Mouse (Mus musculus) heart, embryonic 12.5 days (tissue): ENCODE data around the gene Mapk3. TPM values are rescaled to one million over a fixed set of nuclear protein-coding genes. Genes with fewer than 3 reads are reported as not detected.
"Not testable (repeated sequence)": the region's sequence is repeated elsewhere in the genome, so short reads cannot be mapped to it uniquely, and the experiment has no call there.

Experiments
- ATAC-seq: fragments of 200-750 bp; cut with Nextera tagmentation; 2 replicates; pipeline ENCODE4 v1.8.0; 2017; ENCODE audit warnings: moderate TSS enrichment, moderate library complexity; ENCODE audit not compliant: insufficient number of reproducible peaks, low FRiP score
- H3K27ac ChIP-seq: fragments of 300-500 bp; sonication (generic); 2 replicates; pipeline ENCODE4 v1.5.1; 2016; ENCODE audit warnings: mild to moderate bottlenecking, moderate library complexity; ENCODE audit not compliant: poor library complexity, severe bottlenecking
- H3K27me3 ChIP-seq: fragments of 300-500 bp; sonication (generic); replicated peaks from 2 replicates; pipeline ENCODE4 v1.6.1; 2016; ENCODE audit warnings: mild to moderate bottlenecking, moderate library complexity
- H3K36me3 ChIP-seq: fragments of 300-500 bp; sonication (generic); 2 replicates; pipeline ENCODE4 v1.6.1; 2016; ENCODE audit warnings: mild to moderate bottlenecking, moderate library complexity
- H3K4me1 ChIP-seq: fragments of 300-500 bp; sonication (generic); replicated peaks from 2 replicates; pipeline ENCODE4 v1.6.1; 2016; ENCODE audit warnings: mild to moderate bottlenecking
- H3K4me2 ChIP-seq: fragments of 300-500 bp; sonication (generic); 2 replicates; pipeline ENCODE4 v1.6.1; 2016; ENCODE audit warnings: mild to moderate bottlenecking, moderate library complexity
- H3K4me3 ChIP-seq: fragments of 300-500 bp; sonication (generic); 2 replicates; pipeline ENCODE4 v1.5.1; 2016; ENCODE audit warnings: mild to moderate bottlenecking
- H3K9ac ChIP-seq: fragments of 300-500 bp; sonication (generic); 2 replicates; pipeline ENCODE4 v1.6.1; 2016; ENCODE audit warnings: mild to moderate bottlenecking, moderate library complexity
- H3K9me3 ChIP-seq: fragments of 300-500 bp; sonication (generic); replicated peaks from 2 replicates; pipeline ENCODE4 v1.6.1; 2016; ENCODE audit warnings: mild to moderate bottlenecking, moderate library complexity
- WGBS: fragments of 180-500 bp; shearing (Covaris S2); methylation state at CpG from one replicate; pipeline ENCODE4 v1.1.7; 2016; 5-methylcytosine and 5-hydroxymethylcytosine counted together
- polyA plus RNA-seq: library from polyadenylated mRNA; unstranded; fragments of >200 nt; fragmentation: Nextera tagmentation; extraction: Ambion mirVana; gene quantifications from 2 replicates; pipeline ENCODE4 v1.2.1, GENCODE M21; 2016

The Mapk3 gene
- polyA plus RNA-seq, 1 experiment from 2014 or later: 57.8 TPM

DNA sequence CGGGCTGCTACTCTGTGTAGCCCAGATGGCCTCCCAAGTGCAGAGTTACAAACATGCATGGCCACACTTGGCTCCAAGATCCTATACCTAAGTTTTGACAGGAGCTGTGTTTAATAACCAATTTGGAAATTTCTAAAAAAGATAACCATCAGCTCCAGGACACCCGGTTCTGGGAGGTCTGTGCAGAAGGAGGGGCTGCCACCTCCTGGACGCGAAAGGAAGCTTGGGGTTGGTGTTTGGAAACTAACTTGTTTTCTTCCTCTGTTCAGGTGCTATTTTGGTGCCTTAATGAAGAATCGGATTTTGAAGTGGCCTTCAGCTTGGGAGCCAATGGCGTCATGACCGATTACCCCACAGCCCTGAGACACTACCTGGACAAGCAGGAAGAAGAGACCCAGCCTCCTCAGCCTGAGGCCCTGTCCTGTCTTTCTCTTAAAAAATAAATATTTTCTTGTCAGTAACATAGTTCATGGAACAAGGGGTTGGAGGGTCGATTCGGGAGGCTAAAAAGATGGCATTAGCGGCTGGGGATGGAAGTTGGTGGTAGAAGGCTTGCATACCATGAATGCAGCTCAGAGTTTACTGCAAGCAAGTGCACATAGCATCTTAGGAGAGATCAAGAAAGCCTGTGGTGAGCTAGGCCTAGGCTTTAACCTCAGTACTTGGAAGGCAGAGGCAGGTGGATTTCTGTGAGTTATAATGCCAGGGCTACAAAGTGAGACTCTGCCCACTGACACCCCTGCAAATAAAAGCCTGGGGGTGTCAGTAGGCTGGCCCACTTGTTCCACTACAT, 16.0 kb downstream of the Mapk3 start:
- Histone ChIP-seq H3K4me1 (peaks cover 33% of the 10 kb centered on the region), H3K27me3 (no peaks in the 10 kb centered on the region), H3K9me3 (no peaks in the 10 kb centered on the region), H3K27ac (0 out of 2 replicates have a peak overlapping the region, but pooled peaks have one; percentile 76), H3K4me3 (no peak overlapping the region), H3K36me3 (peaks cover 37% of the 10 kb centered on the region), H3K4me2 (peak overlapping the region; percentile 94; the same call in 1 of the 2 replicates), H3K9ac (0 out of 2 replicates have a peak overlapping the region, but pooled peaks have one; percentile 96)
- 77% methylated on average over 10 of the region's 10 CpGs for WGBS
- ATAC-seq: no peak

DNA sequence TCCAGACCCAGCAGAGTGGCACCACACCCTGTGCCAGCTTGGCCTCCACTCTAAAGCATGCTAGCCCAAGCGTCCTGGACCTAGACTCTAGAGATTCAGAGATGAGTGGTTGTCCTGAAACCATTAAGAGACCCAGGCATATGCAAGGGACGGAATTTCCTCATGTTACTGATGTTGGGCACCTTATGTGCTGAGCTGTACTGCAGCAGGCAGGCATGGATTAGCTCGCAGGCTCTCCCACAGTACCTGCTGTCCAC, 16.5 kb downstream of the Mapk3 start:
- peaks cover 32% of the 10 kb centered on the region for H3K36me3 ChIP-seq
- H3K4me3 ChIP-seq: no peak overlapping the region
- peak overlapping the region; percentile 94 for H3K4me2 ChIP-seq
- WGBS: 51% methylated on average over 3 of the region's 3 CpGs
- peaks cover 34% of the 10 kb centered on the region for H3K4me1 ChIP-seq
- no peaks in the 10 kb centered on the region for H3K9me3 ChIP-seq
- ATAC-seq: no peak
- peak overlapping the region; percentile 76; the same call in 1 of the 2 replicates for H3K27ac ChIP-seq
- H3K9ac ChIP-seq: peak overlapping the region; percentile 96; the same call in 1 of the 2 replicates
- no peaks in the 10 kb centered on the region for H3K27me3 ChIP-seq

DNA sequence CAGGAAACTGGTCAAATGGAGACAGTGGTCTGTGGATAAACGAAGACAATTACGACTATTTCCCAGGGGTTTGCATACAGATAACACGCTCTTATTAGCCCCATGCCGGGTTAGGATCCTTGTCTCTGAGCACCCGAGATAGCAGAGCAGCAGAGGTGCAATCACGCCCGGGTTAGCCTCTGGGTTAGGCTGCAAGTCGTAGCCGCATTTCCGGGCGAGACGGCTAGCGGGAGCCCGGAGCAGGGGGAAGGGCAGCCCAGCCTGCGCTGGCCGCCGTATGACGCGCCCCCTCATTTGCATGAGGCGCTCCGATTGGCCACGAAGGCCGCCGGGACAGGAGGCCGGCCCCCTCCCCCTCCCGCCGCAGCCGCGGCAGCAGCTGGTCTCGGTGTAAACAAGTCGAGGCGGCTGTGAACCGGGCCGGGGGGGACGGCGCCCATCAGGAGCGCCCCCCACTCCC, 17.2 kb downstream of the Mapk3 start, which contains the start of gene Ypel3:
Gene Ypel3 (plus strand): TSS at position 358 of the 460 bp plus-strand sequence.
- under 1% methylated on average over 32 of the region's 37 CpGs for WGBS
- ATAC-seq: peak; percentile 93
- H3K36me3 ChIP-seq: peaks cover 28% of the 10 kb centered on the region
- peak within 1 kb of the TSS; percentile 74 for H3K4me3 ChIP-seq
- H3K4me1 ChIP-seq: peaks cover 41% of the 10 kb centered on the region
- H3K27ac ChIP-seq: peak within 1 kb of the TSS; percentile 76
- no peaks in the 10 kb centered on the region for H3K9me3 ChIP-seq
- H3K9ac ChIP-seq: peak within 1 kb of the TSS; percentile 96
- no peaks in the 10 kb centered on the region for H3K27me3 ChIP-seq
- peak within 1 kb of the TSS; percentile 94 for H3K4me2 ChIP-seq

DNA sequence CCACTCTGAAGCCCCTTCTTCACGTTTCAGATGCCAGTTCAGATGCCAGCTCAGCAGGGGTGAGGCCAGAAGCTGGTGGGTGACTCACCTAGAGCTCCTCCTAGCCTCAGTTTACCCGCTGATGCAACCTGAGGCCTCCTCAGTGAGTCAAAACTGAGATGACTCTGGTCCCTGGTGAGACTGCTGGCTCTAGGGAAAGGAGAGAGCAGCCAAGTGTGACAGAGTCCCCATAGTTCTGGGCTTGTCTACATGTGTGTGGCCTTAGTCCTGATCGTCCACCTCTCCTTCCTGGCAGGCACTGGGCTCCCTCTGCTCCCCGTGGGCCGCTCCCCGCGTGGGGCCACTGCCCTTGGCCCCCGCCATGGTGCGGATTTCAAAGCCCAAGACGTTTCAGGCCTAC, 18.1 kb downstream of the Mapk3 start:
- Histone ChIP-seq H3K9me3 (no peaks in the 10 kb centered on the region), H3K4me3 (peak overlapping the region; percentile 74), H3K4me2 (peak overlapping the region; percentile 94), H3K4me1 (peaks cover 45% of the 10 kb centered on the region), H3K36me3 (peaks cover 24% of the 10 kb centered on the region), H3K27me3 (no peaks in the 10 kb centered on the region), H3K9ac (peak overlapping the region; percentile 96), H3K27ac (no peak overlapping the region; the same call in 1 of the 2 replicates)
- ATAC-seq: no peak
- 53% methylated on average over 10 of the region's 10 CpGs for WGBS

DNA sequence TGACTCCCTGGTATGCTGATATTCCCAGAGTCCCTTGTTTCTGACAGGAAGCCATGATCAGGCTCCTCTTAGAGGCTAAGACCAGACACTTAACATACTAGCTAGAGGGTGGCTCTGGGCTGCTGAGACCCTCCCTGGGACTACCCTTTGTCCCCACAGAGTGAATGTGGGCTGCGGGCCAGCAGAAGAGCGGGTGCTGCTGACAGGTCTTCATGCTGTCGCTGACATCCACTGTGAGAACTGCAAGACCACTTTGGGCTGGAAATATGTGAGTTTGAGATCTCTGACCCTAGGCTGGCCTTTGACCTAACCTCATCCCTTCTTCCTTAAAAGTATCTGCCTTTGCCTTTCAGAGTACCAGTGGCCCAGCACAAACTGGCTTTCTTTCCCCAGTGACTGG, 18.7 kb downstream of the Mapk3 start:
- Histone ChIP-seq H3K4me1 (peaks cover 45% of the 10 kb centered on the region), H3K9me3 (no peaks in the 10 kb centered on the region), H3K36me3 (peaks cover 22% of the 10 kb centered on the region), H3K9ac (peak overlapping the region; percentile 96; the same call in 1 of the 2 replicates), H3K4me2 (peak overlapping the region; percentile 94), H3K4me3 (peak overlapping the region; percentile 74), H3K27me3 (no peaks in the 10 kb centered on the region), H3K27ac (no peak overlapping the region)
- no peak for ATAC-seq
- 82% methylated on average over 3 of the region's 3 CpGs for WGBS

DNA sequence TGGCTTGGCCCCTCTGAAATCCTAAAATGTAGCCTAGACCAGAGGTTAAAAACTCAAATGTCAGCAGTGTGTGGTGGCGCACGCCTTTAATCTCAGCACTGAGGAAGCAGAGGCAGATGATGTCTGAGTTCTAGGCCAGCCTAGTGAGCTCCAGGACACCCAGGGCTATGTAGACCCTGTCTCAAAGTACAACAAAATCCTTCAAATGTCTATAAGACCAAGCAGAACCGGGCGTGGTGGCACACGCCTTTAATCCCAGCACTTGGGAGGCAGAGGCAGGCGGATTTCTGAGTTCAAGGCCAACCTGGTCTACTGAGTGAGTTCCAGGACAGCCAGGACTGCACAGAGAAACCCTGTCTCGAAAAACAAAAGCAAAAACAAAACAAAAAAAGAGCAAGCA, 19.7 kb downstream of the Mapk3 start:
- WGBS: 83% methylated on average over 7 of the region's 7 CpGs
- H3K4me2 ChIP-seq, H3K4me3 ChIP-seq, ATAC-seq, H3K9ac ChIP-seq, H3K9me3 ChIP-seq, H3K27me3 ChIP-seq, H3K27ac ChIP-seq: not testable (repeated sequence)
- Histone ChIP-seq H3K36me3 (peaks cover 20% of the 10 kb centered on the region), H3K4me1 (peaks cover 45% of the 10 kb centered on the region)

DNA sequence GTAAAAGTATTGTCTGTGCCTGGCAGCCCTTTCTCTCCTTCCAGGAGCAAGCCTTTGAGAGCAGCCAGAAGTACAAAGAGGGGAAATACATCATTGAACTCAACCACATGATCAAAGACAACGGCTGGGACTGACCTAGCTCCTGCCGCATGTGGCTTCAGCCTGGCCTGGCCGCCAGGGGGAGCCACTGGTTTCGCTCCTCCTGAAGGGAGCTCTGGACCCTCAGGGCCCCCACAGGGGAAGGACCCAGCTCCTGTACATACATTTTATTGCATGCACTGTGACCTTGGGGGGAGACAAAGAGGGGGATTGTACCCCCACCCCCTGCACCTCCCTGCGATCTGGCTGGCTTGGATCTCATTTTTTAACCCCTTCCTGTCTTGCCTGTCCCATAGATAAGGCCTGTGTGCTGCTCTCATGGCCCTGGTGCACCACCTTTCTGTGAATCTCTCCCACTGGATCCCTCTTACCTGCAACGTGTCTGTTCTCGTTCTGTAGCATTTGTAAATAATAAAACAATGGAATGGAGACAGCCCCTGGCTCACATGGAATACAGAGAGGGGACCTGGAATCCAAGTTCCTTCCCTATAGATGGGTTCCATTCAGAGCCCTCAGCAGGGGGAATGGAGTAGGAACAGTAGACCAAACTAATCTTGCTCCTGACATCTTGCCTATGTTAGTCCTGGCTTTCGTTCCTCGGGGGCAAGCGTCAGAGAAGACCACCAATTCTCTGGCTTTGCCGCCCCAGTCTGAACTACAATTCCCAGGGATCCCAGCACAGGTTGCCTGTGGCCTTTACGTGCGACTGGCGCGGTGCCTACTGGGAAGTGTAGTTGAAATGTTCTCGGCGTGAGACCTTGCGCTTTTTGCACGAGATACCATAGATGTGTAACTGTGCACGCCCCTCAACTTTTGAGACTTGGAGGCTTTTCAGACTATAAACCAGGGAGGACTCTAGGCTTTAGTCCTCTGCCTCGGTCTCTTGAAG, 20.9 kb downstream of the Mapk3 start:
- ATAC-seq: peak; percentile 62
- Histone ChIP-seq H3K4me1 (peaks cover 45% of the 10 kb centered on the region), H3K36me3 (peaks cover 32% of the 10 kb centered on the region), H3K4me3 (peak overlapping the region; percentile 46), H3K4me2 (peak overlapping the region; percentile 91), H3K9ac (peak overlapping the region; percentile 70), H3K27ac (0 out of 2 replicates have a peak overlapping the region, but pooled peaks have one; percentile 26), H3K9me3 (no peaks in the 10 kb centered on the region), H3K27me3 (no peaks in the 10 kb centered on the region)
- WGBS: under 1% methylated on average over 21 of the region's 21 CpGs

DNA sequence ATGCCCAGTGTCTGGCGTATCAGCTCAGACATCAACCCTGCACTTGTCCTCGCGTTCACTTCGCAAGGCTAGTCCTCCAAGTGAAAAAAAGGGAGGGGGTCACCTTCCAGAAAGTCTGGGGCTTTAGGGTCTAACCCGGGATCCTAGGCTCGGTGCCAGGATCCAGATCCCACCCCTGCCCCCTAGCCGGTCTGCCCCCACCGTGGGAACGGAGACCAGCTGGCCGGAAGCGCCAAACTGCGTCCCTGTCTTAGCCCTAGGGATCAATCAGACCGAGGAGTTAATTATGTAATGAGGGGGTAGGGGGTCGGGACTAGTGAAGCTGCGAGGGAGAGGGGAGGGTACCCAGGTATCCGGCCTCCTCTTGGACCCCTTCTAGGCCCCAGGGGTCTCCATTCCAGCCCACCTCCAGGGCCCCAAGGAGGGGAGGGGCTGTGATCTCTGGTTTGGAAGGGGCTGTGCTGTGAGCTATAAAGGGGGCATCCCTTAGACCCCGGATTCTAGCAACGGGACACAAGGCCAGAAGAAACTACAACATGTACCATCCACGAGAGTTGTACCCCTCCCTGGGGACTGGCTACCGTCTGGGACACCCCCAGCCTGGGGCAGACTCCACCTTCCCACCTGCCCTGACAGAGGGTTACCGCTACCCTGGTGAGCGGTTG, 21.7 kb downstream of the Mapk3 start, which contains the start of gene Tbx6:
Gene Tbx6 (plus strand): TSS at position 513 of the 665 bp plus-strand sequence.
- H3K4me1 ChIP-seq: peaks cover 37% of the 10 kb centered on the region
- no peak within 1 kb of the TSS for H3K27ac ChIP-seq
- no peaks in the 10 kb centered on the region for H3K27me3 ChIP-seq
- peaks cover 36% of the 10 kb centered on the region for H3K36me3 ChIP-seq
- WGBS: 8% methylated on average over 22 of the region's 22 CpGs
- H3K9ac ChIP-seq: peak within 1 kb of the TSS; percentile 70
- peak within 1 kb of the TSS; percentile 91 for H3K4me2 ChIP-seq
- ATAC-seq: no peak
- H3K9me3 ChIP-seq: no peaks in the 10 kb centered on the region
- peak within 1 kb of the TSS; percentile 46 for H3K4me3 ChIP-seq

DNA sequence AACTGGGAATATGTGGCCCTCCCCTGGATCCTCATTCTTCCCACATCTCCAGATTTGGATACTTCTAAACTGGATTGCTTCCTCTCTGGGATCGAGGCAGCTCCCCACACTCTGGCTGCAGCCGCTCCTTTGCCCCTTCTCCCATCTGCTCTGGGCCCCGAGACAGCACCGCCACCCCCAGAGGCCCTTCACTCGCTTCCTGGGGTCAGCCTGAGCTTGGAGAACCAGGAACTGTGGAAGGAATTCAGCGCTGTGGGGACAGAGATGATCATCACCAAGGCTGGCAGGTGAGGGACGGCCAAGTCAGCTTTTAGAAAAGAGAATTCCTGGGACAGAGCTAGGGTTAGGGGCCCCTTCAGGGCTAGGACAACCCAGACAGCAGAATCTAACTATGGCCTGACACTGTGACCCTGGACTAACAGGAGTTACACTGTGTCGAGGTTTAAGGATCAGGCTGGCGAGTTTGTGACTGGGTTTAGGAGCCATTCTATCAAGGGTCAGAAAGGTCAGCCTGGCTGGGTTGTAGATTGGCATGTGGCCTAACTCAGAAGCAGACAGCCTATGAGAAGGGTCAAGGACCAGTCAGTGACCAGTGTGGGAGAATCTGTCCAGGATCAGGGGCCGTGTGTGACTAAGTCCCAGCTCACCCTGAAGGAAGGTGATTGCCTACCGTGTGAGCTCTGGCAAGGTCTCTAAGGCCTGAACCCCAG, 22.4 kb downstream of the Mapk3 start:
- WGBS: 37% methylated on average over 11 of the region's 11 CpGs
- no peaks in the 10 kb centered on the region for H3K27me3 ChIP-seq
- peak overlapping the region; percentile 91 for H3K4me2 ChIP-seq
- H3K9me3 ChIP-seq: no peaks in the 10 kb centered on the region
- peaks cover 34% of the 10 kb centered on the region for H3K4me1 ChIP-seq
- H3K27ac ChIP-seq: no peak overlapping the region
- peak overlapping the region; percentile 46; the same call in 1 of the 2 replicates for H3K4me3 ChIP-seq
- no peak for ATAC-seq
- peaks cover 44% of the 10 kb centered on the region for H3K36me3 ChIP-seq
- H3K9ac ChIP-seq: 0 out of 2 replicates have a peak overlapping the region, but pooled peaks have one; percentile 70

DNA sequence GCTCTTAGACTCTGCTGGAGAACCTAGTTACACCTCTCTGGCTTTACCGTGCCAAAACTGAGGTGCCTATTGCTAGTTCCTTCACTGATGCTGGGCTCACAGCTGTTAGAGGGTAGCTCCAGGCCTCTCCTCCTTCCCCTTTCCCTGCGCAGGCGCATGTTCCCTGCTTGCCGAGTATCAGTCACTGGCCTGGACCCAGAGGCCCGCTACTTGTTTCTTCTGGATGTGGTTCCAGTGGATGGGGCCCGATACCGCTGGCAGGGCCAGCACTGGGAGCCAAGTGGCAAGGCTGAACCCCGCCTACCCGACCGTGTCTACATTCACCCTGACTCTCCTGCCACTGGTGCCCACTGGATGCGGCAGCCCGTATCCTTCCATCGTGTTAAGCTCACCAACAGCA, 23.3 kb downstream of the Mapk3 start:
- ATAC-seq: no peak
- Histone ChIP-seq H3K4me3 (no peak overlapping the region), H3K9ac (peak overlapping the region; percentile 7; the same call in 1 of the 2 replicates), H3K4me1 (peaks cover 28% of the 10 kb centered on the region), H3K27me3 (no peaks in the 10 kb centered on the region), H3K4me2 (no peak overlapping the region), H3K9me3 (no peaks in the 10 kb centered on the region), H3K36me3 (peaks cover 52% of the 10 kb centered on the region), H3K27ac (no peak overlapping the region)
- WGBS: 80% methylated on average over 13 of the region's 13 CpGs
